Mouse (Mus musculus): Measurements from ENCODE around the gene Tead1.

The Tead1 gene

DNA sequence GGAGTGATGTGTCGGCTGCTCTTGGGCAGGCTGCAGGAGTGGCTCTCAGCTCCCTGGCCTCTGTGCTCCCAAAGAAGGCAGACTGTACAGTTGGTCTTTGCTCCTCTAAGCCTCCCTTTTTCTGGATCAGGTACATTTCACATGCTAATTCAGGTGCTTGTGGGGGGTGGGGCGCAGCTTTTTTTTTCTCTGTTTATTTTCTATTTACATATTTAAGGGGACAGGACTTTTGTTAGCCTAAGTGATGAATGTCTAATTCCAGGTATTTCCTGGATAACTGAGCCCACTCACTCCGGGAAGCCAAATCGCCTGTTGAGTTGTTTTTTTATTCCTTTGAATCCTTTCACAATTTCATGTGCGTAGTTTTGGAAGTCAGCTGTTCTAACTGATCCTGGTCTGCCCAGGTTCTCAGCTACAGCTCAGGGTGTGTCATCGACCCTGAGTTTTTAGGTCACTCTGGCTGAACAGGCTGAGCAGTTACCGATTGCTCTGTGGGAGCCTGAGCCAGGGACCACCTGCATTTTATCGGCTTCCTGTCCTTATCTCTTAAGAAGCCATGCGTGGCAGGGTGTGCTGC lies 9.4 kb downstream of the Tead1 start:
- peak; percentile 20 for DNase-seq

DNA sequence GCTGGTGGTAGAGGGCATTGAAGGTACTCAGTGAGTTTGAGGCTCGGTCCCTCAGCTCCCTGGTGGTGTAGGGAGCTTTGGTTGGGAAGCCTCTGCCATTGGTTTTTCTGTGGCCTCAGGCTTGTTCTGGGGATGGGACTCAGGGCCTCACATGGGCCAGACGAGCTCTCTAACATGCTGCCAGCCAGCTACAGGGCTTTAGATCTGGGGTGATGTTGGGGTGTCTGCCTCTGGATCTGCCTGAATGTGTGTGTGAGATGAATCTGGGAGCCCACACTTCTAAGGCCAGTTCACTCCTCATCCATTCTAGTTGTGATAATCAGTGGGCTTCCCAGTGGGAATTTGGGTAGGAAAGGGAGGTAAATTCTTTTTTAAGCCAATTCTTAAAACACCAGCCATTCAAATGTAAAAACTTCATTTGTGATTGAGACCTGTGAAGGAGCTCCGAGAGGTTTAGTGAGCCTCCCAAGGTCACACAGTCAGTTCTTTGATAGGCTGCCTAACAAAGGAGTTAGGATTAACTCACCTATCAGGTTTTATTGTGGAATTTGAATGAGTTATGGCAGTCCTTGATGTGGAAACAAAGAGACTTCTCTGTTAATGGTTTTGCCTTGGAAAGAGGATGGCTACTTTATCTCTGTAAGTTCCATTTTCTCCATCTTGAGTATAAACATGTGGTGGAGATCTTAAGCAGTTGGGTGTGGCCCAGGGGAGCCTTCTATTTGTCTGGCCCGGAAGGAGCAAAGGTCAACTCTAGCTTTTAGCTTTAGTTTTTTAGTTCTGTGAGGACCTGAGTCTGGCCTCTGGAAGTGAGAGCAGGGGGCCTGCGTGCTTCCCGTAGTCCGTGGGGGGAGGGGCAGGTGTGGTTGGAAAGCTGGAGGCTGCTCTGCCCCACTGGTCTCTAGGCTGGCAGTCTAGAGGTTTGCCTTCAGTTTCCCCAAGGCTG lies 12.0 kb downstream of the Tead1 start:
- DNase-seq = peak; percentile 53

DNA sequence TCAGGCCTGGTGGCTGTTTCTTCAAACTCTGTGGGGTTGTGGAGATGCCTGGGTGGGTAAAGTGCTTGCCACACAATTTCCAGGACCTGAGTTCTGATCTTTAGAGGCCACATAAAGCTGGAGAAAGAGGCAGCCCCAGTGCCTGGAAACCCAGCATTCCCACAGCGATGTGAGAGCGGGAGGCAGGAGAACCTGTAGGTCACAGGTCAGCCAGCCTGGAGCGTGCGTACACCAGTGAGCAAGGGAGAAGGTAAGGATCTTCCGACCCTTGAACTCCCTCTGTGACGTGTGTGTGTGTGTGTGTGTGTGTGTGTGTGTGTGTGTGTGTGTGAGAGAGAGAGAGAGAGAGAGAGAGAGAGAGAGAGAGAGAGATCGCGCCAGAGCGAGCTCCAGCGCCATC lies 14.4 kb downstream of the Tead1 start:
- no peak for DNase-seq

DNA sequence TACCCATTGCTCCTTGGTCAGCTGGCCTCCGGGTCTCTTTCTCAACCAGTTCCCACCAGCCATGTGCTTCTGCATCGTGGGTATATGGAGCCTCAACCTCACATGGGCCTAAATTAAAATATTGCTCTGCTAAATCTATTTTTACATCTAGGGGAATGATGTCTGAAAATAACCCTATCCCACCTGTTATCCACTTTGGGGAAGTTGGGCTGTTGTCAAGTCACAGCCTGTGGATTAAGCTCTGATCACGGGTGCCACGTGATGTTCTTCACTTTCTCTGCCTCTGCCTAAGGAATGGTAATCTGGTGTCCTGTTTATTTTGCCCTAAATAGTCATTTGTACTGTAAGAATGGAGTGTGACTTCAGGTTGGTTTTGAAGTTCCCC lies 17.7 kb downstream of the Tead1 start:
- no peak for DNase-seq

DNA sequence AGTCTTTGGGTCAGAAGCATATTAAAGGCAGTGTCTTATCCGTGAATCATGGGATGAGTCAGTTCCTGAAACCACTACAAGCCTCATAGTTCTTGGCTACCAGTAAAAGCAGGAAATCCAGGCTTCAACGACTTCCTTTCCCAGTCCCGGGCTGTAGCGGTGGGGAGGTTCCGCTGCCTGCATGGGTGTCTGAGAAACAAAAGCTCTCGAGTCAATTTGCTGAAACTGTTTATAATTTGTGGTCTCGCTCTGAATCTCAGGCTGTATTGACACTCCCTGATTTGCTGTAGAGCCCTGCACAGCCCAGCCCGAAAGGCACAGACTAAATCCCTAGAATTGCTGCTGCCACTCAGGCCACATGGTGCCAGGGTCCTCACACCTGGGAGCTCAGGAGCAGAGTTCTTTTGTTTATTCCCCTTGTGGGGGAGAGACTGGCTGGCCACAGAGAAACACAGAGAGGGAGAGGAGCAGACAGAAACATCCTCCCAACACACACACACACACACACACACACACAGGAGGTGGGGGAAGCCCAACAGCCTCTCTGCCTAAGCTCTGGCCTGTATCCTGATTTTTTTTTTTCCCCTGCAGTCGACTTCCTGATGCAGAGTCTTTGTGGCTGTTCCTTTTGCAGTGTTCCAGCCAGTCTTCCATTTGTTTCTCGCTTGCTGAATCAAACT lies 18.2 kb downstream of the Tead1 start:
- peak; percentile 84 for DNase-seq

DNA sequence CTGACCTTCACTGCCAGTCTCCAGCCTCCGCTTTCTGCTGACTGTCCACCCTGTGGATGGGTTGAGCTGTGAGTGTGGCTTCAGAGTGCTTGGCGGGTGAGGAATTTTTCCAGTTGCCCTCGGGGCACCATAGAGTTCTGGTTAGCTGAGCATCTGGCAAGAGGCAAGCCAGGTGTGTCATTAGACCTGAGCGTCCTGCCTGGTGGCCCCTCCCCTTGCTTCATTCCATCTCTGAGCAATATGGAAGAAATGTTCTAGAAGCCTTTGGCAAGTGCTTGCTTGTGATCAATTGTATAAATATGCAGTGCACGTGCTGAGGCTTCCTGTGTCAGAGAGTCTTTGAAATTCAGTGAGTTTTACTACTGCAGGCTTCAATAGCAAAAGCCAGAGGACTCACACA lies 21.0 kb downstream of the Tead1 start:
- DNase-seq = no peak

DNA sequence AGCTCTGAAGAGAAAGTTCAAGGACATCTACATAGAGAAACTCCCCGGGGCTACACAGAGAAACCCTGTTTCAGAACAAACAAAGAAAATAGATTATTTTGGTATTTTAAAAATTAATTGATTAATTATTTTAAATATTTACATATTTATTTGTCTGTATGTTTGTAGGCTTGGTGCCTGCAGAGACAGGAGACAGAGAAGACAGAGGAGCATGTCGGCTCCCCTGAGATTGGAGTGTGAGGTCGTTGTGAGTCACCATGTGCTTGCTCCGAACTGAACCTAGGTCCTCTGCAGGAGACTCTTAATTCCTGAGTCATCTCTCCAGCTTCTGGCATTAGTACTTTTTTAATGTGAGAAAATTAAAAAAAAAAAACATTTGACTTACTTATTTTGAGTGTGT lies 24.2 kb downstream of the Tead1 start:
- DNase-seq = no peak

DNA sequence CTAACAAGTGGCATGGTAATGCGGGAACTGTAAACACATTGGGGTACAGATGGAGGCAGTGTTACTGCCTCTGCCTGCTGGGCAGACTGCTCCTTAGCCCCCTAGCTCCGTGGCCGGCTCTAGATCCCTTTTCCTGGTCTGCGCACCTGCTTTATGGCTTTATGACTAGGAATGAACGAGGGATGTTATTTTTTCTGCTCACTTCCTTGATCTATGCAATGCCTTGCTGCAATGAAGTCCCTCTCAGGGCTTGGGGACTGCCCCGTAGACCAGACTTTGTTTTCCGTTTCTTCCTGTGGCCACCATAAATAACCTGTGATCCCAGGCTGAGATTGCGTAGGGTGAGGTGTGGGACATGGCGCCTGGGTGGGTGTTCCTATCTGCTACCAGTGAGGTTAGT lies 26.8 kb downstream of the Tead1 start:
- no peak for DNase-seq

DNA sequence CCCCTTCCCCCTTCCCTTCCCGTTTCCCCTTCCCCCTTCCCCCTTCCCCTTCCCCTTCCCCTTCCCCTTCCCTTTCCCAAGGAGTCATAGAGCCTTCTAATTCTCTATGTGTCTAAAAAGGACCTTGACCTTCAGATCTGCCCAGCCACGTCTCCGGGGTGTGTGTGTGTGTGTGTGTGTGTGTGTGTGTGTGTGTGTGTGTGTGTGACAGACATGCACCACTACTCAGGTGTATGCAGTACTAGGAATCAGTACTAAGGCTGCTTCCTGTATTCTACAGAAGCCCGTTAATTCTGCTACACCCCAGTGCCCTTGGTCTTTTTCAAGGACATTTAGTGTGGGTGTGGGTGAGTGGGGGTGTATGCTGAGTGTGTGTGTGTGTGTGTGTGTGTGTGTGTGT lies 27.6 kb downstream of the Tead1 start:
- no peak for DNase-seq

DNA sequence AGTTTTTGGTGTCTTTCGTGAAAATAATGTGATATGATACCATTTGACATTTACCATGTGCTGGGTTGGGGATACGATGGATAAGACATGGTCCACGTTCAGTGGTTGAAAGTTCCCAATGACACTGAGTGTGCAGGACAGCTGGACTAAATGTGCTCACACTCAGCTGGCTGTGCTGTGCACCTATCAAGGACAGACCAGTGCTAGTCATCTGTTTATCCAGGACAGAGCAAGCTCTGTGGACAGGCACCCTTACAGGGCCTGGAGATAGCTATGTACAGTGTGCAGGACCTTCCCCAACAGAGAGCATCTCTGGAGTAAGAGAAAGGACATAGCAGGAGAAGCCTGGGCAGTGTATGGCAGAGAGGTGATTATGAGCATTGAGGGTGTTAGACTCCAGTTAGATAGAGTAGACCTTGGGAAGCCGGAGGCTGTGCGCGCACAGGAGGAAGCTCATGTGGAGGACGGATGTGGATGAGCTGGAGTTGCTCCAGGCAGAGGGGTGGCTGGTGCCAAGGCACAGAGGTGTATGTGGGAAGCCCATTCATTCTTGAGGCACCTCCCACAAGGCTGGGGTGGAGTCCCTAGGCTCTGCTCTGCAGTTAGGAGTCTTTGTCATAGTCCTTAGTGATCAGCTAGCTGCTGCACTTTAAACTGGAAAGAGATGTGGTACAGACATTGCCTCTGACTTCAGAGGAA lies 31.4 kb downstream of the Tead1 start:
- no peak for DNase-seq

DNA sequence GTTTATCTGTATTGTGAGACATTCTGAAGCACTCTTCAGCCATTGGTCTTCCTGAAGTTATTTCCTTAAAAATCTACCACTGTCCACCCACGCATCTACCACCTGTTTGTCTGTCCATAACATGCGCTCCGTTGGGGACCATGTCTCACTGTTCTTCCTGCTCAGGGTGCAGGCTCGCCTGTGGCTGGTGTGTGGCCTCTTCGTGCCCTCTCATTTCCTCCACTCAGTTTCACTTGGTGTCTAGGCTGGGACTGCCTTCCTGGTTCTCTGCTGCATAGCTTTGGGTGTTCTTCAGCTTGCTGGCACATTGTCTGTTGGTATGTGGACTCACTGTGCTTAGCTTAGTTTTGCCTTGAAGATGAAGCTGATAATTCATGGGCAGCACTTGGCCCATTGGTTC lies 32.9 kb downstream of the Tead1 start:
- no peak for DNase-seq

DNA sequence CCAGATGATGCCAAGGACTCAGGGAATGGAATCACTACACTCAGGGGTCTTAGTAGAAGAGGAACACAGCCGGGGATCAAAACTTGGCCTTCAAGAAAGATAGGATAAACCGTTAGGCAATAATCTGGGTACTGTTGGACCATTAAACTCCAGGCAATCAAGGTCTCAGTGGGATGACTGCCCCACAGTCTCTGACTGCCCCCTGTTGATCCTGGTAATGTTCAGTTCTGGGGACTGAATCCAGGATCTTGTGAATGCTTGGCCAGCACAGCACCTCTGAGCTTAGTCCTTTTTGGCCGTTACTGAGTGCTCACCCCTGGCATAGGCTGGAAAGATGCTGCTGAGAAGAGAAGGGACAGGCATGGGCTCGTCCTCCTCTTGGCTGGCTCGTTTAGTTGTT lies 34.4 kb downstream of the Tead1 start:
- DNase-seq = no peak

DNA sequence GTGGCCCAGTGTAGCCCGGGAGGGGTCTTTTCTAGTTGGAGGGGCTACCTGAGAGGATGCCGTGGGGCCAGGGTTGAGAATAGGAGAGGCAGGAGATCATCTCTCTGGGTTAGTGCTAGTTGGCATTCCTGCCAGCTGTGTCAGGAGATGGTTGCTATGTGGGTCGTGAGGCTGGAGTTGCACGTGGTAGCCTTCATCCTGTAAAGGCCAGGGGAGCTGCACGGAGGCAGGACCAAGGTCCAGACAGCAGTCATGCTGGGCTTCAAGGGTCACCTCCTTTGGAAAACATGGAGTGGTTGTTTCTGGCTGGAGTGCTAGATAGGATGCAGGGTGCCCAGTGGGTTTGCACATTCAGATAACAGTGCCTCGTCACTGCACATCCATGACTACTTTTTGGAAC lies 35.7 kb downstream of the Tead1 start:
- DNase-seq = no peak

DNA sequence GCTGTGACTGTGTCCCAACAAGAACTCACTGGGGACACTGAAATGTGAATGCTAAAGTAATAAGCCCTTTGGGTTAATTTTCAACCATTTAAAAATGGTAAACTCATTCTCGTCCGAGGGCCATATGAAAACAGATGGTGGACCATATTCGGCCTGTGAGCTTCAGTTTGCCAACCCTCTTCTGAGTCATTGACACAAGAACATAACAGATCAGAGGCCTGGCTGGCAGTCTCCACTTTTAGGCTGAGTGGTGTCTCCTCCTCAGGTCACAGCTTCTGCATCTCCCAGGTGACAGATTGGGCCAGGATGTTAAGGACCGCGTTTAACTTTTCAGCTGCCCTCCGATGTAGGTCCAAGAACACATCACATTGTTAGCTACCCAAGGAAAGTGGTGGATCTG lies 37.6 kb downstream of the Tead1 start:
- DNase-seq = no peak

DNA sequence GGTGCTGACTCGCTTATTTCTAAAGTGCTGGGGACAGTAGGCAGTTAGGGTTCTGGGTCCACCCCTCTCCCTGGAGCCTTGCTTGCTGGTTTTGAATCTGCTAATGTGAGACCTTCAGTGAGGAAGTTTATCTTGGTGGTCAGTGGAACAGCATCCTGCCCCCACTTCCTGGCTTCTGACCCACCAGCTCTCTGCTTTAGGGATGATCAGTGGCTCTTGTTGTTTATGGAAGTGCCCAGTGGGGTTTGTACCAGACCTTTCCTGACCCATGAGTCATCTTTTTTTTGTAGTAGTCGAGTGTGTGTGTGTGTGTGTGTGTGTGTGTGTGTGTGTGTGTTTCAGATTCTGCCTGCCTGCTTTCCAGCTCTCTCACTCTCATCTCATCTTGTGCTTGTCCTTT lies 38.6 kb downstream of the Tead1 start:
- peak; percentile 61 for DNase-seq

DNA sequence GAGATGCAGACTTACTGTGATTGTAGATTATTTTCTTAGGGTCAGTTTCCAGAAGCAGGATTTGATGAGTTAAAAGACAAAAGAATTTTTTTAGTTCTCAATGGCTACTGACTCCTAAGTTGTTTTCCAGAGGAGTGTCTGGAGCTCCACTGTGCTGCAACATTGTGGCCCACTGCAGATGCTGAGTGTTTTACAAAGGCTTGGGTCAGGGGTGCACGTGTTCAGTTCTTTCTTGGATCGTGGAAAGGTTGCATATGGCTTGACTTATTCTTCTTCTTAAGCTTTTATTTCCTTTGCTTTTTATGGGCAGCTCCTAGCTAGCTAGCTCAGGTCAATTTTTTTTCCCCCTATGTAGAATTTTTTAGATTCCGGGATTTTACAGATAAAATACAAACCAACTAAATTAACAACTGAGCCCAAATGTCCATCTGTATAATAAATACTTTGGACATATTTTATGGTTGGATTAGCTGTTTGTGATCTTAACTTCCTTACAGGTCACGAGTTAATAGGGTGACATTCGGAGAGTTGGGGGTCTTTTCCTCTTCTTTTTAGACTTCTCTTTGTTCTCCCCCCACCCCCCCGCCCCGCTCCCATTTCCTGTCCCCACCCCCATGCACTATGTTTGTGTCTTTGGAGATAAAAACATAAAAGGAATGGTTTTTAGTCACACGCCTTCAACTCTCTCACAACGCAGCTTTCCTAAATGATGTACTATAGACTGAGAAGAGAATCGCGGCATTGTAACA lies 40.5 kb downstream of the Tead1 start:
- DNase-seq = no peak

DNA sequence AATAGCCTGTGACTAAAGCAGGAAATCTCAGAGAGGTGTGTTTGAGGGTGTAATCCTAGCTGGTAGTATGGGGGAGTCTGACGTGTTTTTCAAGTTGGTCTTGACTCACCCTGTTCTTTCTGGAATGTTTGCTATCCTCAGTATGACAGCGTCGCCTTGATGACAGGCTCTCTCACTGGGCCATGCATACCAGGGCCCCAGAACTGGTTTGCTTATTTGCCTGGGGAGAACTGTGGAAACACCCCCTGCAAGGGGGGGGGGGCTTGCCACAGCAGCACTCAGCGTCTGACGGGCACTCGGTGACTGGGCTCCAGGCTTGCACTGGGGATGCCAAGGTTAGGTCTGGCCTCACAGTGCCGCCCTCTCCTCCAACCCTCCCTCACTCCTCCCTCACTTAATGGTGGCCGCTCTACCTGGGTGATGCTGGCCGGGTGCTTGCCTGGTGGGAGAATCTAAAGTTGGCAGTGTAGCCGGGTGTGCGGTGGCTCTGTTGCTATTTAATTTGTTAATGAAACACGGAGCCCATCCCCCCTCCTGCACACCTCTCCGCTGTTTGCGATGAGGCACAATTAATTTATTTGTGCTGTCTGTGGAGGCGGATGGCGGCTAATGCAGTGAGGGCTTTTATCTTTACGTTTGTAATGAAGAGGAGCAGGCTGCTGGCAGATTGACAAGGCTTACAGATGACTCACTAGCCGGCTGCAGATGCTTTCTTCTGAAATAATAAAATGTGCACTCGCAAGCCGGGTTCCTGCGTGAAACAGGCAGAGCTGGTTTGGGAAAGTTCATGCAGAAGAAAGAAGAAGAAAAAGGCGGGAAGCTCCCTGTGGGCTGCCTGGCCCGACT lies 41.2 kb downstream of the Tead1 start:
- DNase-seq = peak; percentile 61

DNA sequence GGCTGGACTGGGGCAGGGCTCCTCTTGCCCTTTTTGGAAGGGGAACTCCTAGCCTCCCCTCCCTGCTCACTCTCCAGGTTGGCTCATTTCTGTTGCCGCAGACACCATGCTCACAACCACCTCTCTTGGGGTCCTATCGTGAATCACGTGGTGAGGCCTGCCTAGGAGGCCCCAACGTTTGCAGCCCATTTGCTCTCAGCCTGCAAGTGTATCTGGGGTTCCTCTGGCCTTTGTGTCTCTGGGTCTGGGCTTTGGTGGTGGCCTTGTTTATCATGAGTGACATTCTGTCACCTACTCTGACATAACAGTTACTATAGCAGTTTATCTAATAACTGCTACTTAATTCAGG lies 41.8 kb downstream of the Tead1 start:
- DNase-seq = no peak

DNA sequence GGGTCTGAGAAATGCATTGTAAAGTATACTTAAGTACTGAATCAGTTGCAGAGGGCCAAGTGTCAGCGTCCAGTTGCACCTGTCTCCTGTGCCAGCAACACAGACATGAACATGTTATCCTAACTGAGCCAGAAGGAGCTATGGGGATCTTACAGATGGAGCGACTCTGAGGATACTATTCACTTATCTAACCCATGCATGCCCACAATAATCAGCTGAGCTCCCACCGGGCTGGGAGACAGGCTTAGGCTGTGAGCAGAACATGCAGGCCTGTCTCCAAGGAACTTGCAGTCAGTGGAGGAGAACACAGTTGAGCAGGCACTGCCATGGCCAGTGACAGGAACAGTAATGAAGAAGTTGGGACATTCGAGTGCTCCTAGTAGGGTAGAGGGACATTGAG lies 42.7 kb downstream of the Tead1 start:
- DNase-seq = no peak

DNA sequence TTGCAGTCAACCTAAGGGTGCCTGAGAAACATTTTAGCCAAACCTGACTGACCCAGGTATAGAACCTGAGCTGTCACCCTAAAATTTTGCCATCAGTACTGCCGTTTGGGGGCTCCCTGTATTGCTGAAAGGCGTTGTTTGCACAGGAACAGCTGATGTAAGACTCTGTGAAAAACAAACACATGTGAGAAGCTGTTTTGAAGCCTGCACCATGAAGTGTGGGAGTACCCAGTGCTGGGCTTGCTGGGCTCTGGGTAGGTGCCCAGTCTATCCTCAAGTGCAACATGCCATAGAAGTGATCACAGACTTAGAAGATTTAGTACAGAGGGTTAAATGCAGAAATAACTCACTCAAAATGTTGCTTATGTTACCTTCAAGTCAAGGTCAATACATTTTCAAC lies 49.3 kb downstream of the Tead1 start:
- DNase-seq = no peak

DNA sequence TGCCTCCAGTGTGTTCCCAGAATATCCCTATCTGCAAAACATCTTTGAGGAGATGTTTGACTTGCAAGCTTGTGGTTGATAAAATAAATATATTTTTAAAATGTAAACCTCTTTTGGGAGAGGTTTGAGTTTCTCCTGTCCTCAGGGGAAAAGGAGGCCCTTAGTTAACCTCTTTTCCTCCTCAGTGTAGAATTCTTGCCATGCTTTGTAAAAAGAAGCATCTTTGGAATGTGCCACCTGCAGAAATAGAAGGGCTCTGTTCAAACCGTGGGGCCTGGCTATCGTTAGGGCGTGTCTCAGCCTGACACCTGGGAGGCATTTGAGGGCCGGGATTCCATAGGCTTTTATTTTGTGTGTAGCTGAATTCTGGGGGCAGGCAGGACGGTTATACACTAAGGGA lies 51.1 kb downstream of the Tead1 start:
- no peak for DNase-seq

DNA sequence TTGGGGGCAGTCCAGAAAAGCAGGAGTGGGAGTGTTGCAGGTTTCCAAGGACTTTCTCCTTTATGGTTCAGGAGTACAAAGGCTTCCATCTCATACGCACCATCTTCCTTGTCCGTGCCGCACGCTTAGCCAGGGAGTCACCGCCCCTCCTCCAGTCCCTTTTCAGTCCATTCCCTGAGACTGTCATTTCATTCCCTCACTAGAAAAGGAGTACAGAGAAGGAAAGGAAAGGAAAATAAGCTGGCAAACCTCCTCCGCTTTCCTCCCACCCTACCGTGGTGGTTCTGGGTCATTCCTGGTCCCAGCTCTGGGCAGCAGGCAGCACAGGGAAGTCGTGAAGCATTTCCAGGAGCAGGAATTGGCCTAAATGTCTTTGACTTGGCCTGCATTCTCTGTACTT lies 52.5 kb downstream of the Tead1 start:
- no peak for DNase-seq

All from lung, postnatal 10 days (tissue).